Mouse (Mus musculus) bone marrow macrophage, adult 2 months (primary cell): Measurements from ENCODE around the gene Camkmt.

ENCODE experiments used
- CTCF ChIP-seq: IDR thresholded peaks from 2 replicates; pipeline ENCODE4 v1.5.1; 2012; ENCODE audit warnings: low read depth, mild to moderate bottlenecking, low read length, moderate library complexity
- POLR2A ChIP-seq: IDR thresholded peaks from 2 replicates; pipeline ENCODE4 v1.6.1; 2012; ENCODE audit warnings: mild to moderate bottlenecking, low read depth, low read length, borderline replicate concordance

DNA sequence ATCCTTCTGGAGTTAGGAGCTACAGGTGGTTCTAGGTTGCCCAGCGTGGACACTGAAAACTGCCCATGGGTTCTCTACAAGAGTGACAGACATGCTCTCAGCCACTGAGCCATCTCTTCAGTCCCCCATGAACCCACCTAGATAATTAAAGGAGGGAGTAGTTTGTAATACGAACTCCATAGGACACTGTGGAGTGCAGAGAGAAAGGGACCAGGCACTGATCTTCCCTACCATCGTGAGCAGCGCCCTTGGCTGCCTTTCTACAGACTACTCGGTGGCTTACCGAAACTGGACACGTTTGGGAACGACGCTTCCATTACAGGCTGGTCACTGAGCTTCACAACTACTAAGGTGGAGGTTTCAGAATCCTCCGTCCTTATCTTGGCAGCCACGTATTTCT, 9.6 kb upstream of the Camkmt start:
- no peak for TF ChIP-seq CTCF
- TF ChIP-seq POLR2A = no peak
